Mouse (Mus musculus): ENCODE results near the gene Tmem212. TPM values are rescaled to one million over a fixed set of nuclear protein-coding genes. Genes with fewer than 3 reads are reported as not detected.
"Not testable (repeated sequence)": the region's sequence is repeated elsewhere in the genome, so short reads cannot be mapped to it uniquely, and the experiment has no call there.

Gene Tmem212
- total RNA-seq (2022) = 1 to 10 TPM; 1.9 to 4.9 (median 2.7) TPM

- no peak for DNase-seq (ENCODE audit: low spot score in 2 of 2)
Measured at GRCm38 (mm10) chr3:27896318-27896892, at the start of gene Tmem212. Gene Tmem212 (minus strand): TSS chr3:27896368.

- not testable (repeated sequence) for DNase-seq (ENCODE audit: low spot score in 2 of 2)
Measured at GRCm38 (mm10) chr3:27945397-27945796, 49.2 kb upstream of the Tmem212 start.

GRCm38 (mm10) chr3:27942991-27943390, 46.8 kb upstream of the Tmem212 start:
- no peak for DNase-seq (ENCODE audit: low spot score in 2 of 2)

- DNase-seq (ENCODE audit: low spot score in 2 of 2) = no peak
Measured at GRCm38 (mm10) chr3:27941634-27942033, 45.5 kb upstream of the Tmem212 start.

- peak; percentile 65 to 68 for DNase-seq (ENCODE audit: low spot score in 2 of 2)
Measured at GRCm38 (mm10) chr3:27938381-27939323, 42.5 kb upstream of the Tmem212 start, which contains the start of gene Pld1. Gene Pld1 (plus strand): TSS chr3:27938695.

- DNase-seq (ENCODE audit: low spot score in 2 of 2) = no peak
Measured at GRCm38 (mm10) chr3:27937144-27938110, 41.3 kb upstream of the Tmem212 start.

- DNase-seq (ENCODE audit: low spot score in 2 of 2) = no peak
Measured at GRCm38 (mm10) chr3:27936731-27937130, 40.6 kb upstream of the Tmem212 start.

- no peak for DNase-seq (ENCODE audit: low spot score in 2 of 2)
Measured at GRCm38 (mm10) chr3:27935644-27936043, 39.5 kb upstream of the Tmem212 start.

- DNase-seq (ENCODE audit: low spot score in 2 of 2) = no peak
Measured at GRCm38 (mm10) chr3:27932391-27932790, 36.2 kb upstream of the Tmem212 start.

GRCm38 (mm10) chr3:27929219-27929618, 33.1 kb upstream of the Tmem212 start:
- DNase-seq (ENCODE audit: low spot score in 2 of 2) = peak in 1 of 2 experiments; percentile 15

GRCm38 (mm10) chr3:27924037-27924436, 27.9 kb upstream of the Tmem212 start:
- no peak for DNase-seq (ENCODE audit: low spot score in 2 of 2)

- DNase-seq (ENCODE audit: low spot score in 2 of 2) = no peak
Measured at GRCm38 (mm10) chr3:27921268-27922020, 25.3 kb upstream of the Tmem212 start.

- DNase-seq (ENCODE audit: low spot score in 2 of 2) = no peak
Measured at GRCm38 (mm10) chr3:27918656-27919436, 22.7 kb upstream of the Tmem212 start.

GRCm38 (mm10) chr3:27909016-27909415, 12.8 kb upstream of the Tmem212 start:
- no peak for DNase-seq (ENCODE audit: low spot score in 2 of 2)

- DNase-seq (ENCODE audit: low spot score in 2 of 2) = no peak
Measured at GRCm38 (mm10) chr3:27908316-27908715, 12.1 kb upstream of the Tmem212 start.

GRCm38 (mm10) chr3:27907301-27907700, 11.1 kb upstream of the Tmem212 start:
- no peak for DNase-seq (ENCODE audit: low spot score in 2 of 2)

- no peak for DNase-seq (ENCODE audit: low spot score in 2 of 2)
Measured at GRCm38 (mm10) chr3:27906647-27907209, 10.6 kb upstream of the Tmem212 start.

- DNase-seq (ENCODE audit: low spot score in 2 of 2) = no peak
Measured at GRCm38 (mm10) chr3:27904659-27905330, 8.6 kb upstream of the Tmem212 start.

- DNase-seq (ENCODE audit: low spot score in 2 of 2) = no peak
Measured at GRCm38 (mm10) chr3:27901846-27902245, 5.7 kb upstream of the Tmem212 start.

All from layer of hippocampus, adult 8-10 months (tissue).